Mouse (Mus musculus) regulatory T cell (primary cell): ENCODE measurements around the gene Uso1.

Experiments
- in situ Hi-C: fragments of 300-600 bp; cut with MboI, MseI; formaldehyde crosslinking; loops from one replicate; pipeline ENCODE4 v1.15.1; 2025; ENCODE audit warnings: high pct_unique_total_duplicates

The Uso1 gene

DNA sequence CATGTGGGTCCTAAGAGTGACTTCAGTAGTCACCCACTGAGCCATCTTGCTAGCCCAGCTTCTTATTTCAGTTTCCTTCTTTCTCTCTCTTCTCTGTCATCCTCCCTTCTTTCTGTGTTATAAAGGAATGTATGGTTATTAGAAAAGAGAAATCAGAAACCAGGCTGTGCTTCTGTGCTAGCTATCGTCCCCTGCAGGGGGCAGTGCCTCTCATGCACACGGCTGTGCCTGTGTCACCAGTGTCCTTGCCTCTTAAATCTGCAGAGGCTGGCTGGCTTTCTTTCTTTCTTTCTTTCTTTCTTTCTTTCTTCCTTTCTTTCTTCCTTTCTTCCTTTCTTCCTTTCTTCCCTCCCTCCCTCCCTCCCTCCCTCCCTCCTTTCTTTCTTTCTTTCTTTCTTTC, 58.0 kb downstream of the Uso1 start:
- in situ Hi-C loops, result loop anchor here (5.0 kb wide), 1 partner anchor 92 kb away; no protein-coding TSS in a partner anchor

DNA sequence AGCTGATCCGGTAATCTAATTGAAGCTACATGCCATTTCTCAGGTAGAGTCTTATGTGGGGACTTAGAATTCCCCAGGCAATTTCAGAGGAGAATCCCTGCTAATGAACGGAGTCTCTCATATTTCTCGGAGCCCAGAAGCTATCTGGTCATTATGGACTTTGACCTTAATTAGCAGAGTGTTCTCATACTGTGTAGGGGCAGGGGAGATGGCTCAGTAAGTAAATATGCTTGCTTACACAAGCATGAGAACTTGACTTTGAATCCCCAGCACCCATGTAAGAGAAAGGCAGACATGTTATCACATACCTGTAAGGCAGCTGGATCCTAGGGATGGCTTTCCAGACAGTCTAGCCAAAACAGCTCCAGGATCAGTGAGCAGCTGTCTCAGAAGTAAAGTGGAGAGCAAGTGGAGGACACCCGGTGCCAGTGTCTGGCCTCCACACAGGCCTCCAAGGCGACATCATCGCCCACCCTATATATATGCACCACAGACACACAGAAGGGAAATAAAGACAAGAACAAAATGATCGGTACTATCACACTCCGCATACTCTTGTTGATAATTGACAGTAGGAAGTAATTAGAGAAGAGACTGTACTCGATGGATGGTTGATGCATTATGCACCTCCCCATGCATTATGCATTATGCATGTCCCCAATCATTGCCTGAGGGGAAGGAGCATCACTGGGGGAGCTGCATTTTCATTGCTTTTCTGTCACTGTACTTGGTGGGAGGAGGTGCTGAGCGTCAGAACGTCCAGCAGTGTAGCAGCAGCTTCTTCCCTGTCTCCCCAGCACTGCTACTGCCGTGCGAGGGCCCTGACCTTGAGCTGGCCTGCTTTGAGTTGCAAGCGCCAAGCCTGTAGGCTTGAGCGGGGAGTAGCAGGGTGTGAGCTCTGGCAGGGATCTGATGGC, 59.4 kb downstream of the Uso1 start:
- in situ Hi-C loops, result loop anchor here (5.0 kb wide), 1 partner anchor 90 kb away; no protein-coding TSS in a partner anchor

DNA sequence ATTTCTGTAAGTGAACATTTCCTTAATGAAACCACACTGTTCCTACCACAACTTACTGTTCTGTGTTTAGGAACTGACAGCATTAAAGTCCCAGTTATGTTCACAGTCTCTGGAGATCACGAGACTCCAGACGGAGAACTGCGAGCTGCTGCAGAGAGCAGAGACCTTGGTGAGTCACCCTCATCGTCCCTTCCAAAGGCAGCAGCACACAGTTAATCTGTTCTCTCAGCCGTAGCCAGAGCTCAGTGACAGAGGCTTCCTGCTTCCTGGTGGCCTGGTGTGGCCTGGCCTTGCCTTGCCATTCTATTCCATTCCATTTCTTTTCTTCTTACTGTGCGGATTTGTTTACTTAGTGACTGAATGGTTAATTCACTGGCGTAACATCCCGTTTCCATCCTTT, 60.5 kb downstream of the Uso1 start:
- in situ Hi-C loops, result loop anchor here (5.0 kb wide), 1 partner anchor 89 kb away; no protein-coding TSS in a partner anchor

DNA sequence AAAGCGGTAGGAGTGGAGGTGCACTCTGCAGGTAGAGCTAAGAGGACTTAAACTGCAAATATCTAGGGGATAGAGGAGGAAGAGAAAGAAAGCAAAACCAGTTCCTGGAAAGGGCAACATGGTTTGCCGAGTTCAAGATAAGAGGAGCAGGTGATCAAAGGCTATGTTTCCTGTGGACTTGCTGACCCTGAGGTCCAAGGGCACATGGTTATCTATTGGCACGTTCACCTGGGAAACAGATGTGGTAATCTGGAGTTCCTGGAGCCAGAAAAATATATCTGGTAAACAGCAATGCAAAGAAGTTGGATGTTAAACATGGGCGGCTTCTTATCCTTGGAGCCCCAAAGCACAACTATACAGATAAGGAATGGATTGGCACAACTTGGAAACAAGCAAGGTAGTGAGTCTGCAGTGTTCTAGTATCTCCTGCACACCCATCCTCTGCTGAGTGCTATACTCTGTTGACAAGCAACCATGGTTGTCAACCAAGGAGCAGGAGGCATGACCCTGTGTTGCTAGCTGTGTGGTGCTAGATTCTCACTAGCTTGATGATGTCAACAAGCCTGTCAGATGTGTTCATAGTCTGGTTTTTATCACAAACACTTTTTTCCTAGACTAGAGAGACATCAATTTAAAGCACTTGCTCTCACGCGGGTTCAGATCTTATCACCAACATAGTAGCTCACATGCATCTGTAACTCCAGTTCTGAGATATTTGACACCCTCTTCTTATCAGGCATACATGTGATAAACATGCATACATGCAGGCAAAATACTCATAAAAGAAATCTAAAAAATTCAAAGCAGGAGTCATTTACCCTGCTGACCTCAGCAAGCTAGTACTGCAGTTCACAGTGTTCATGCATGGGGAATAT, 66.7 kb downstream of the Uso1 start:
- in situ Hi-C loops, result no loop called here

DNA sequence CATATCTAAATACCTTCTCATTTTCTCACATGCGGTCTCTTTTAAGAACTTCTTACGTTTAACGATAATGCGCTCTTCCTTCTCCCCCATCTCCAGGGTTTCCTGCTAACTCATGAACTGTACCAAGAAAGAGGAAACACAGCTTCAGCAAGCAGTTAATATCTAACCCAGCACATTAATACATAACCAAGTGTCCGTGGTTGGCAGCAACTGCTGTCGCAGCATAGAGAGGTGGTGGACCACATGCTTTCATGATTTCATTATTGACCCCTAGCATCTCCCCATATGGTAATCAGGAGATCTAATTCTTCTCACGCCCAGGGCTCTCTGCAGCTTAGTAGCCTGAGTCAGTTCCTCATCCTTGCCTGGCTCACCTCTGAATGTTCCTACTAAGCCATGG, 67.4 kb downstream of the Uso1 start:
- in situ Hi-C loops, result no loop called here

DNA sequence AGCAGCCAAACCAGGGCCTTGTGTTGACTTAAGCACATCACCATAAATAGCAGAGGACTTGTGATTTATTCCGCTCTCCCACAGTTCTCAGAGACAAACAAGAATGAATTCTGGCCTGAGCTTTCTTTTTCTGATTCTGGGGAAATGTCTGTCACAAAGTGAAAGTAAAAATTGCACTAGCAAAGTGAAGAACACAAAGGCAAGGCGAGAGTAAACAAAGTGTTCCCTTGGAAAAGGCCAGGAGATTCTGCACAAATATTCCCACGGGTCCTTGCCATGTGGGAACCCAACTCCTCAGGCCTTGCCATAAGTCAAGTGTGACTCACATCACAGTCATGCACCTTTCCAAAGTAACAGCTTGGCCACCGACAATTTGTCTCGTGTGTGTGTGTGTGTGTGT, 68.0 kb downstream of the Uso1 start:
- in situ Hi-C loops, result no loop called here

DNA sequence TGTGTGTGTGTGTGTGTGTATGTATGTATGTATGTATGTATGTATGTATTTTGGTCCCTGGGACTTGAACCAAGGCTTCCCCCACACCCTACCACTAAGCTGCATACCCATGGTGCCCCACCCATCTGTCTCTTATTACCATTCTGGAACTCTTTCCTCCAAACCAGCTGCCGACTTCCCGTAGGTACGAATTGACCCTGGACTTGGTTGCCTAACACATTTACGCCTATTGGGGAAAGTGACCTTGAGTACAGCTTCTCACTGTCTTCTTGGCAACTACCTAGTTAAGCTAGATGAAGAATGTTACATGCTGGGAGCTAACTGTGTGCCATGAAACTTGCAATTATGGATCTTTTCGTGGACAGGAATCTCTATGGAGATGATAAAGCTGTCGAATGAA, 68.4 kb downstream of the Uso1 start:
- in situ Hi-C loops, result no loop called here

DNA sequence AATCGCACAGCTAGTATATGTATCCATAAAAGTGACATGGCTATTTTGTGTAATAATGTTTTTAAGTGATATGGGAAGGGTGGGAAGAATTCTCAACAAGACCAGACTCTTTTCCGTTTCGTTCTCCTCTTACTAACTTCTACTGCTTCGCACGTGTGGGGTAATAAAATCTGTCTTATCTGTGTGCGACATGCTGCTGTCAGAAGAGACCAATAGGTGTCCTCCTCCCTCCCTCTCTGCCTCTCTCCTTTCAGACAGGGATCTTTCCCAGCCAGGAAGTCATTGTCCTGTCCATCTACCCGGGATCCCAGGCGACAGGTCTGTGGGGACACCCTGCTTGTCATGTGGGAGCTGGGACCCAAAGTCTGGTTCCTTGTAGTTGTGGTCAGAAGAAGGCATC, 72.5 kb downstream of the Uso1 start:
- in situ Hi-C loops, result no loop called here

DNA sequence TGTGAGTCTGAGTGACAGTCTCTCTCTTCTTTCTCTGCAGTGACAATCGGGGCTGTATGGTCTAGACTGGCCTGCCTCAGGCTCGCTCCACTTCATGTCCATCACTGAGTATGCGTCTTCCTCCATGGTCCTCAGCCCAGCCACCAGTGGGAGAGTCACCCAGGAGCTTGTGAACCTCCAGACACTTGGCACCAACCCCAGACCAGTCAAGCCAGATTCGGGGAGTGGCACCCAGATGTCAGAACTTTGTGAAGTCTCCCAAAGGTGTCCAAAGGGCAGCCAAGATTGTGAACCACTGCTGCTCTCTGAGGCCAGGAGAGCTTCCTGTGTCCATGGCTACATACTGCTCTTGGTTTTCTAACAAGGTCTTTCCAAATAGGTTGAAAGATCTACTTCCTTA, 74.5 kb downstream of the Uso1 start:
- in situ Hi-C loops, result no loop called here

DNA sequence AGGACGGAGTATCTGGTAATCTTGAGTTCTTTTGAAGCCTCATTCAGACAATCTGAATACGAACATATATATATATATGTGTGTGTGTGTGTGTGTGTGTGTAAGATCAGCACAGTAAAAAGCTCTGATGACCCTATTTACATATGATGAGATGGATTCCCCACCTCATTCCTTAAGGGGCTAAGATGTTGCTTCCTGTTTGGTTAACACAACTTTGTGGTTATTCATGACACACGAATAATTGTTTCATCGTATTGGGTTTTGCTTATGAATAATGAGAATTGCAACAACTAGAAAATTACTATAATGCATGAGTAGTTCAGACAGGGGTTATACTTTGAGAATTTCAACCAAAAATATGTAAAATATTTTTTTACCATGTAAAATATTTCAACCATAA, 77.6 kb downstream of the Uso1 start, which contains the start of gene U90926:
TSS of gene U90926 (minus strand) at position 101 of the 400 bp plus-strand sequence.
- in situ Hi-C loops, result no loop called here

DNA sequence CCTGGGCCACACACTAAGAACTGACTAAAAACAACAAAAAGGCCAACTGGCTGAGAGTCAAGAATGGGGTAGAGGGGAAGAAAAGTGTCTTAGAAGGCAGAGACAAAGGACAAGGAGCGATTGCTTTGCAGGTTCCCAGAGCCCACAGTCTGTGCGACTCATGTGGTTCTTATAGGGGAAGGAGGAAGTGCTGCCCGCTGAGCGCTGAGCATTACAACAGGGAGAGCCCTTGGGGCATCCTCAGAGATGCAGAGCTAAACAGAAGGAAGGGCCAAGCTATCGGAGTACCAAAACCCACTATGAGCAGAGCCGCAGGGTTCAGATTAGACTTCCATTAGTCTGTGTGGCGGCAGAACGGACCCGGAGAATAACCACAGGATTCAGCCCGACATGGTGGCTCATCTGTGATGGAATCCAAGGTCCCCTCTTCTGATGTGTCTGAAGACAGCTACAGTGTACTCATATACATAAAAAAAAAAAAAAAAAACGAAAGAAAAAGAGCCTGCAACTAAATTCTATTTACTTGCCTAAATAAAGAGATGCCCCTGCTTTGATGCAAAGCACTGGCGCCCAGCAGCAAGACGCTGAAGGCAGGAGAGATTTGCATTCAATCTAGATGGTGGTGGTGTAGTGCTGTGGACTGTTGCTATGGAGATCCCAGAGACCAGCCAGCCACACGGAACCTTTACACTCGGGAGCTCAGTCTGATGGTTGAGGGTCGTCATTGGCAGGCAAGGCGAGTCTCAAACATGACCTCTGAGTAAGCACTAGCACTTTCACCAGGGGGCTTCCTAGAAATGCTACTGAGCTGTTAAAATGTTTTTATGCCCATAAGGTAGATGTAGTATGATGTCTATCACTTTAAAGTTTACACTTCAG, 81.4 kb downstream of the Uso1 start:
- in situ Hi-C loops, result no loop called here

DNA sequence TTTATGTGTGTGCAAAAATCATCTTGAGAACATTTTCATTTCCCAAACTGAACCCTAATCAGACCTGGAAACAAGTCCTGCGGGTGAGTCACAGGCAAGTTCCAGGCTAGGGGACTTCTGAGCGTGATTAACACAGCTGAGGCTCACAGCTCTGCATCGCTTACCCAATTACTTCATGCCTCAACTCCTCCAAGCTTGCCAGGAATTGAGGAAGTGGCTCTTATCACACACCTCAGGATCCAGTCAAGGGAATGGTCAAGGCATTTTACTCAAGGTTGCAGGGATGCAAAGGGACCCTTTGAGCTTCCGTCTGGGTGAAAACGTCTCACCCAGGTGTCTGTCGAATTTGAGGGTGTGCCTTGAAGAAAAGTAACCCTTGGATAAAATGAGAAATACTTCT, 82.1 kb downstream of the Uso1 start:
- in situ Hi-C loops, result no loop called here

DNA sequence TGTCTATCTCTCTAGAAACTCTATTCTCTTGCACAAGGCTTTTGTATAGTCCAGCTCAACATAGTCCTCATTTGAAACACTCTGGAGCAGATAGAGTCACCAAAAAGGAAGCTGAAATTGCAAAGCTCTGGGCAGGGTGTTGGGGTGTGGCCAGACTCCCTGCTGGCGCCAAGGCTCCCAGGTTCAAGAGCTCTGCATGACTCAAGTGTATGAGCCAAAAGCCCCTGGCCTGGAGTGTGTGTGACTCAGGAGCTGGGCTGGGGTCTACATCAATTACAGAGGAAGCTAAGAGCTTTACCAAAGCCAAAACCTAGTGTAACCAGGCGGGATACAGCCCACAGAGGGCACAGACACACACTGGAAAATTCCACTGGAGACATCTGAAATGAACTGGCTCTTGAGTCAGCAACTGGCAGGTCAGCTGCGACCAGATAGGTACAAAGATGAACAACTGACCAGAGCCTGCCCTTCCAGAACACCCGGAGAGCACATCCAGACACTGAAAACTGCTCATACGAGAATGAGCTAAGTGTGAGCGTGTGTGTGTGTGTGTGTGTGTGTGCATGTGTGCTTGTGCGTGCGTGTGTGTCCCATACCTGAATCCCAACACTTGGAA, 82.7 kb downstream of the Uso1 start:
- in situ Hi-C loops, result no loop called here

DNA sequence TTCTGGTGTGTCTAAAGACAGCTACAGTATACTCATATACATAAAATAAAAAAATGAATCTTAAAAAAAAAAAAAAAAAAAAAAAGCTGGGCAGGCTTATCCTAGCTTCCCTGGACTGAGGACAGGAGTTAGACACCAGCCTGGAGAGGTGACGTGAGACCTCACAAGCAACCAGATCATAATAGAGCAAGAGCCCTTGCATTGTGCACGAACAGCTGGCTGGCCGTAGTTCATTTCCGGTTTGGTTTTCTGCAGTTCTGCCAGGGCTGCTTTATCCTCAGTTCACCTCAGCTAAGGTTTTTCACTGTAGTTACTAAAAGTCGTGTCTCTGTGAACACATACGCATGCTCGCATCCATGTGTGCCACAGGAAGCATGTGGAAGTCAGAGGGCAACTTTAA, 90.0 kb downstream of the Uso1 start:
- in situ Hi-C loops, result no loop called here

DNA sequence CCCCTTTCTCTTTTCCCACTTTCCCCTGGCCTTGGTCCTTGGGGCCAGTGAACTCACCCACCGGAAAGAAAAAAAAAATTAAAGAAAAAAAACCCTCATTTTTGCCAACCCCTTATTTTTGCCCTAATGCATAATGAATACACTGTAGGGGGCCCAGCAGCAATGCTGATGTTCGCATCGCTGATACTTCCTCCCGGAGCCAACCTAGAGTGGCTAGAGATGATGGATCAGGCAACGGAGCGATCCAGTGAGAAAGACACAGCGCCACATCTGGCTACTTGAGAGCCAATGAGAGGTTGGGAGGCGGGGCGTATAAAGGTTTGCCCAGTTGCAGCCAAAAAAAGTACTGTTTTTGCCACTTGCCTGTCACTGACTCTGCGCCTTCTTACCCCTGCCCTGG, 91.0 kb downstream of the Uso1 start:
- in situ Hi-C loops, result no loop called here

DNA sequence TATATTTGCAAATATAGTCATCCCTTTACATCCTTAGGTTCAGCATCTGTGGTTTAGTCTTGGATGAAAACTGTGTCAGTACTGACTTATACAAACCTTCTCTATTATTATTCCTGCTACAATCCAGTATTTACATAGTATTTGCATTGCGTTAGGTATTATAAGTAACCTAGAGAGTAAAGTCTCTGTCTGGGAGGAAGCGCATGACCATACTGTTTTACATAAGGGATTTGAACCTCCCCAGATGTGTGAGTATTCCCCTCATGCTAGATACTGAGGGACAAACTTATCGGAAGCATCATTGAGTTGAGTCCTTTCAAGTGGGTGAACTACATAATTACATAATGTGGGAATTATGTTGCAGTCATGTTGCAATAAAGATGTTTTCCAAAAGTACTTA, 91.8 kb downstream of the Uso1 start:
- in situ Hi-C loops, result no loop called here

DNA sequence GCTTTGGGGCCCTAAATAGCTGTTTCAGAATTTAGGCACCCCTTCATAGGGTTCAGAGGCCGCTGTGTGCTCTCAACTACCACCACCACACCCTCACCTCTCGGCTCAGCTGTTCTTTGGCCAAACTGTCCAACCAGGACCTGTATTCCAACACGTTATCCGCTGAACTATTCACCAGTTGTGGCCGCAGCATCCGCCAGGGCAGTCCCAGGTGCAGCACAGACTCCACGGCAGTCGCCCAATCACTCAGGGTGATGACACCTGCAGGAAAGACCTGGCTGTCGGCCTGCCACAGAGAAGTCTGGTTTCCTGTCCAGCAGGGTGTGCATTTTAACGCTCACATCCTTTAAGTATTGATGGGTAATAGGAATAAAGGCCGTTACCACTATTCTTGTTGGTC, 92.6 kb downstream of the Uso1 start:
- in situ Hi-C loops, result no loop called here

DNA sequence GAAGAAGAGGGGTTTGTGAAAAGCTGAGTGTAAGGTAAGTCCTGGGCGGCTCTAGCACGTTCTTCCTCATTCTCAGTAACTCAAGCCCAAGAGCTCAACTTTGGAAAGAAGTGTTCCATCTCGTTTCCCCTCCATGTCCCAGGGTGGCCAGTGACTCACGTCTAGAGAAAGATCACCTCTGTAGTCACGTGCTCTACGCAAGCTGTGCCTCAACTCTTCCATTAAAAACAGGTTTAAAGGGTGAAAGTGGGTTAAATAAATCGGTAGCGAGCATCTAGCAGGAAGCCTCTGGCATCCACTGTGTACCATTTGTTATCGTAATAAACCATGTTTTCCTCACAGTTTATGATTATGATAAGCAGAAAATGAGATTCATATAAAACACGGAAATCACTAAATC, 94.1 kb downstream of the Uso1 start:
- in situ Hi-C loops, result no loop called here

DNA sequence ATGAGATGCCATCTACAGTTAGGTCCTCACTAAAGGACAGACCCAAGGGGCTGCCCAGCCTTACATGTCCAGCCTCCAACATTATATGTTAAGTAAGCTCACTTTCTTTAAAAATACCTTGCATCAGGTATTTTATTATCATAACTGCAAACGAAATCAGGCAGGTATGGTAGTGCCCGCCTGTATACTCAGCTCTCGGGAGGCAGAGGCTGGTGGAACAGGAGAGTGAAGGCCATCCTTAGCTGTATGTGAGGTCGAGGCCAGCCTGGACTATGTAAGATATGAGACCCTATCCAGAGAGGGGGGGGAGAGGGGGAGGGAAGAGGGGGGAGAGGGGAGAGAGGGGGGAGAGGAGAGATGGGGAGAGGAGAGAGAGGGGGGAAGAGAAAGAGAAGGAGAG, 95.6 kb downstream of the Uso1 start:
- in situ Hi-C loops, result no loop called here

DNA sequence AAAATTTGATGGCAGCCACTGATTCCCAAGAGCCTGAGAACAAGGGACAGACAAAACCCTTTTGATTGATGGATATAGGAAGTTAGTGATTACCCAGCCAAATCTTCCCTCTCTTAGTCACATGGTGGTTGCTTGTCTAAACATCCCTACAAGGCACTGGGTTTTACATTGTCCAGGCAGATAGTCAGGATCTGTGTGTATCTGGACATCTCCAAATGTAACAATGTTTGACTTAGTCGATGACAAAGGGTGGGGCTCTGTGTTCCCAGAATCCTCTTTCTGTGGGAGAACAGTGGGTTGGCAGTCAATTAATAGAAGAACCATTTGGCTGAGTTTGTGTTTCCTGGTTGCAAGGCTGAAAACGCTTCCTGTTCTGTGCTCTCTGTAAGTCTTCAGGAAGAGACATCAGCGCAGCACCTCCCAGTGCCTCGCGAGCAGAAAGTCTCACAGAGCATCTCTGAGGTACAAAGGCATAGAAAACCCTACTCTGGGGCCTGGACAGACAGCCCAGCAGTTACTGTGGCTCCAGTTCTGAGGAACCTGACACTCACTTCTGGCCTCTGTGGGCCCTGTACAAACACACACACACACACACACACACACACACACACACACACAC, 97.3 kb downstream of the Uso1 start:
- in situ Hi-C loops, result no loop called here
